Mouse (Mus musculus): ENCODE measurements around the gene Rabgap1l.

Rabgap1l gene

GRCm38 (mm10) chr1:160596252-160596947, 196.6 kb downstream of the Rabgap1l start:
- no peak for ATAC-seq (ENCODE audit: low TSS enrichment)

GRCm38 (mm10) chr1:160594576-160594975, 198.4 kb downstream of the Rabgap1l start:
- ATAC-seq (ENCODE audit: low TSS enrichment): no peak

- ATAC-seq (ENCODE audit: low TSS enrichment): no peak
Measured at GRCm38 (mm10) chr1:160594066-160594465, 198.9 kb downstream of the Rabgap1l start.

- 0 out of 2 replicates have a peak, but pooled peaks have one; percentile 62 for ATAC-seq (ENCODE audit: low TSS enrichment)
Measured at GRCm38 (mm10) chr1:160588911-160589590, 204.0 kb downstream of the Rabgap1l start.

- peak; percentile 87 for ATAC-seq (ENCODE audit: low TSS enrichment)
Measured at GRCm38 (mm10) chr1:160579309-160580233, 213.4 kb downstream of the Rabgap1l start.

- ATAC-seq (ENCODE audit: low TSS enrichment): no peak
Measured at GRCm38 (mm10) chr1:160576124-160576523, 216.9 kb downstream of the Rabgap1l start.

- peak; percentile 38; the same call in 1 of the 2 replicates for ATAC-seq (ENCODE audit: low TSS enrichment)
Measured at GRCm38 (mm10) chr1:160574039-160574438, 219.0 kb downstream of the Rabgap1l start.

- ATAC-seq (ENCODE audit: low TSS enrichment): no peak
Measured at GRCm38 (mm10) chr1:160566458-160566857, 226.6 kb downstream of the Rabgap1l start.

GRCm38 (mm10) chr1:160561381-160561780, 231.6 kb downstream of the Rabgap1l start:
- peak; percentile 47; the same call in 1 of the 2 replicates for ATAC-seq (ENCODE audit: low TSS enrichment)

- ATAC-seq (ENCODE audit: low TSS enrichment): no peak
Measured at GRCm38 (mm10) chr1:160550636-160551035, 242.4 kb downstream of the Rabgap1l start.

- peak; percentile 94 for ATAC-seq (ENCODE audit: low TSS enrichment)
Measured at GRCm38 (mm10) chr1:160547934-160548876, 244.8 kb downstream of the Rabgap1l start.

- ATAC-seq (ENCODE audit: low TSS enrichment): peak; percentile 45
Measured at GRCm38 (mm10) chr1:160535649-160536048, 257.4 kb downstream of the Rabgap1l start.

GRCm38 (mm10) chr1:160534571-160535335, 258.3 kb downstream of the Rabgap1l start:
- ATAC-seq (ENCODE audit: low TSS enrichment): peak; percentile 91

GRCm38 (mm10) chr1:160533209-160533820, 259.7 kb downstream of the Rabgap1l start:
- no peak for ATAC-seq (ENCODE audit: low TSS enrichment)

GRCm38 (mm10) chr1:160531402-160531801, 261.6 kb downstream of the Rabgap1l start:
- peak; percentile 58 for ATAC-seq (ENCODE audit: low TSS enrichment)

- ATAC-seq (ENCODE audit: low TSS enrichment): no peak
Measured at GRCm38 (mm10) chr1:160521918-160522317, 271.1 kb downstream of the Rabgap1l start.

GRCm38 (mm10) chr1:160520665-160521064, 272.3 kb downstream of the Rabgap1l start:
- no peak for ATAC-seq (ENCODE audit: low TSS enrichment)

GRCm38 (mm10) chr1:160519896-160520465, 273.0 kb downstream of the Rabgap1l start:
- ATAC-seq (ENCODE audit: low TSS enrichment): no peak

- ATAC-seq (ENCODE audit: low TSS enrichment): no peak
Measured at GRCm38 (mm10) chr1:160518552-160518951, 274.5 kb downstream of the Rabgap1l start.
